Mouse (Mus musculus) E14TG2a.4 (cell line): ENCODE measurements around the gene Ywhae.

Experiments used
- CTCF ChIP-seq: conservative IDR thresholded peaks from 2 replicates; pipeline ENCODE4 v1.5.1; 2014; ENCODE audit warnings: low read length
- NANOG ChIP-seq: IDR thresholded peaks from 2 replicates; pipeline ENCODE4 v1.6.1; 2014; ENCODE audit warnings: borderline replicate concordance, low read length, mixed read lengths
- POU5F1 ChIP-seq: IDR thresholded peaks from 2 replicates; pipeline ENCODE4 v1.6.1; 2014; ENCODE audit warnings: low read length, borderline replicate concordance

- TF ChIP-seq CTCF (no peak), NANOG (no peak), POU5F1 (no peak)
Observed at GRCm38 (mm10) chr11:75813085-75813484, 80.4 kb downstream of the Ywhae start.
